Mouse (Mus musculus) right cerebral cortex, postnatal 25 days (tissue): ENCODE data around the gene Rybp.

Experiments used
- DNase-seq: peaks from one replicate; pipeline ENCODE4 v3.0.0; 2022

The Rybp gene

GRCm38 (mm10) chr6:100217507-100217906, 69.8 kb downstream of the Rybp start:
- no peak for DNase-seq

DNA sequence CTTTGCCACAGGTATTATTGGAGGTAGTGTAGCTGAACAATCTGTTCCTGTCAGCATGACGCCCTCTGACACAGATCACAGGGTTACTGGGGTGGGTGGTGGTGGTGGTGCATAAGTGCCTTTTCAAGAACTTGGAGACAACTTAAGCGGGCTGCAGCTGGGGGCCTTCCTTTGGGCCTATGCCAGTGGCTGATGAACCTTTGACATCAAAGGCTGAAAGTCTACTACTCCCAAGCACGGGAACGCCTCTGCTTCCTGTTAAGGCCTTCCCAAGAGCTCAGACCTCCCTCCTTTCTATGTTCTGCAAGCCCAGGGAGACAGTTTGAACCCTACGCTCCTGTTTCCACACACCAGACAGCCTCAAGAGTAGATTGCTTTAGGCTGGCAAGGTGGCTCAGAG, 70.3 kb downstream of the Rybp start:
- DNase-seq = no peak

DNA sequence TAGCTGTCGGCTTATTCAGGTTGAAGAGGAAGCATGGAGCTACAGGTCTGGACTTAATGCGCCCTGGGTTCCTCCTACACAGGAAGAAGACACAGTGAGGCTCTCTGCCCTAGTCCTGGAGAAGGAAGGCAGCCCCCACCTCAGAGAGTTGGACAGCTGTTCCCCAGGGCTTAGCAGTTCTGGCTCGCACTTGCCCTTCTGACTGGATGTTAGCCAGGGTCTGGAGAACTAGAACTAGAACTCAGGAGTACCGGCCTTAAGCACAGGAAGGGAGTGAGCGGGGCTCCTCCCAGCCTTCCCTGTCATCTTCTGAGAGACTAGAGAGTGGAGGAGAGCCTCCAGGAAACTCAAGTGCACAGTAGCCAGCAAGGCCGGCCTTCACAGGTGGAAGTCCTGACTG, 71.5 kb downstream of the Rybp start:
- no peak for DNase-seq

- DNase-seq = no peak
These were observed 73.0 kb downstream of the Rybp start for GRCm38 (mm10) chr6:100214132-100214913.

- no peak for DNase-seq
These were observed 73.7 kb downstream of the Rybp start for GRCm38 (mm10) chr6:100213596-100213995.

- no peak for DNase-seq
These were observed 74.5 kb downstream of the Rybp start for GRCm38 (mm10) chr6:100212820-100213219.

DNA sequence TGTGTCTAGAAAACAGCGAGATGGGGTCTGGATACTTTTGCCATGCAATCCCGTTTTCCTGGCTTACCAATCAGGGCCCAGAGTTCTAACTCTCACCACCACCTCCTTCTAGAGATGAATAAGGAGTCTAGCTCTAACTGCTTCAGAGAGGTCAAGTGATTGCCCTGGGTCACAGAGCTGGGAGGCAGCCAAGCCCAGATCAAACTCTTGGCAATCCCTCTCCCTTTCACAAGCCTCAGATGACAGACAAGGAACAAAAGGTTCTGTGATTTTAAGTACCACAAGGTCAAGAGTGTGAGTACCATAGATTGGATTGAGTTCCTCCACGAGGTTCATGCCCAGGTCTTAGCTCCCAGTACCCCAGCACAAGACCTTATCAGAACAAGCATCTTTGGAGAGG, 75.6 kb downstream of the Rybp start:
- no peak for DNase-seq

GRCm38 (mm10) chr6:100210517-100210916, 76.8 kb downstream of the Rybp start:
- DNase-seq = no peak

DNA sequence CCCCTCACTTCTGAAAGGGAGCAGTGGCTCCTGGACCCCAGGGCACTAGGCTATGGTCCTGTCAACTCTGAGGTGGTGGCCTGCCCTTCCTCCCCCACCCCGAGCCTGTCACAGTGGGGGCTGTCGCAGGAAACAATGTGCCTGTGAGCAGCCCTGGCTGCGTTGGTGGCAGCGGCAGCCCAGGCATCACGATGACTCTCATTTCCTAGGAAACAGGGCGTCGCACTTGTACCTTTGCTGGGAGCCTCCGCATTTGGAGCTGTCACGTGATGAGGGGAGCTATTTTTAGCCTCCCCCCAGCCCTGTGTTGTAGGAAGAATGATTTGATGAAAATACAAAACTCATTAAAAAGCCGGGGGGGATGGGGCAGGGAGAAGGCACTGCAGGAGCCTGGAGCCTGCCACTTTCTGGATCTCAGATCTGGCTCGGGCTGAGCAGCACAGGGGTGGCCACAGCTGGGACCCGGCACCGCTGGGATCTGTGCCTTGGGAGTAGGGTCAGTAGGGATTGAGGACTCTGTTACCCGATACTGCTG, 80.5 kb downstream of the Rybp start:
- peak; percentile 83 for DNase-seq

DNA sequence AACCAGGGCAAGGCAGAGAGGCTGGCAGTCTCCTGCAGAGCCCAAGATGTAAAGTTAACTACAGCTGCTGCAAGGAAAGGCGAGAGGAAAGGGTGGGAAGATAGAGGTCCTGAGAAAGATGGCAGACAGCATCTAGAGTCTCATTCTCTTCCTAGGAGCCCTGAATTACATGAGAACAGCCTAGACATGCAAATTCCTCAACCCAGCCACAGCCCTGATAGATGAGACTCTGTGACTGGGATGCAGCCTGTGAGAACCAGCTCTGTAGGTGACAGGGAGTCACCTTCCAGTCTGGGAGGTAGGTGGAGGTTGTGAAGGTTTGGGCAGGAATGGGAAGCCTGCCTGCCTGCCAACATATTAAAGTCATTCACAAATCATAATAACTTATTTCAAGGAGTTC, 81.0 kb downstream of the Rybp start:
- DNase-seq = no peak

DNA sequence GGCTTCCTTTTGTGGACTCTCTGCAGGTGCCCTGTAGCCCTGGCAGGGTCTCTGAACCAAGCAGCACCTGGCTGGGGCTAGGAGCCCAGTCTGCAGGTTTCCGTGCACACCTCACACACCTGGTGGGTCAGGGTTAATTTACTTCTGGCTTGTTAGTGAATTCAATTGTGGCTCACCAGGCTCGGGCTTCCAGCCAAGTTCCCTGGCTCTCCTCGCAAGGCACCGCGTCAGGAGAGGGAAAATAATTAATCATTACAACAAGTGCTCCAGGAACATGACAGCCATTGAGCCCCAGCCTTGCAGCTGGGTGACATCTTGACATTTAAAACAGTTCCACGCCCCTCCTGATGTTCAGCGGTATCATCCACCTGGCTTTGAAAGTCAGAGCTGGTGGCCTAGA, 82.8 kb downstream of the Rybp start:
- DNase-seq = no peak

DNA sequence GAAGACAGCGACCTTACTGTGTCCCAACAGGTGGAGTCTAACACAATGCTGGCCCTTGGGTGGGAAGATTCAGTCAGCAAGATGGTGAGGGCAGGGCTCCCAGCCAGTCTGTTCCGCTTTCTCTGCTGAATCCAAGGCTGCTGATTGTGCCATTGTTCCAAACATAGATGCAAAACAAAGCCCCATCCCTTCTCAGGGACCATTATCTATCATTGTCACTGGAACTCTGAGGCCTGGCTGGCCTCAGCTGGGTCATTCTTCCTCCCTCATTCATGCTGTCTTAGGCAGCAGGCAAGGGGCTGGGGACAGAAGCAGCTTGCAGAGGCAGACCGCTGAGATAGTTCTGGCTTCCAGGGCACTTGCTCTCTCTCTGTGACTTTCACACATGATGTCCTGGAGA, 83.8 kb downstream of the Rybp start:
- DNase-seq = no peak

- DNase-seq = no peak
These were observed 85.2 kb downstream of the Rybp start for GRCm38 (mm10) chr6:100202091-100202490.

GRCm38 (mm10) chr6:100197102-100197501, 90.2 kb downstream of the Rybp start:
- no peak for DNase-seq

GRCm38 (mm10) chr6:100195870-100196409, 91.3 kb downstream of the Rybp start:
- DNase-seq = no peak

GRCm38 (mm10) chr6:100195091-100195490, 92.2 kb downstream of the Rybp start:
- no peak for DNase-seq

- DNase-seq = no peak
These were observed 93.5 kb downstream of the Rybp start for GRCm38 (mm10) chr6:100193760-100194159.

GRCm38 (mm10) chr6:100192691-100193229, 94.5 kb downstream of the Rybp start:
- no peak for DNase-seq

GRCm38 (mm10) chr6:100190803-100191559, 96.3 kb downstream of the Rybp start:
- DNase-seq = no peak

DNA sequence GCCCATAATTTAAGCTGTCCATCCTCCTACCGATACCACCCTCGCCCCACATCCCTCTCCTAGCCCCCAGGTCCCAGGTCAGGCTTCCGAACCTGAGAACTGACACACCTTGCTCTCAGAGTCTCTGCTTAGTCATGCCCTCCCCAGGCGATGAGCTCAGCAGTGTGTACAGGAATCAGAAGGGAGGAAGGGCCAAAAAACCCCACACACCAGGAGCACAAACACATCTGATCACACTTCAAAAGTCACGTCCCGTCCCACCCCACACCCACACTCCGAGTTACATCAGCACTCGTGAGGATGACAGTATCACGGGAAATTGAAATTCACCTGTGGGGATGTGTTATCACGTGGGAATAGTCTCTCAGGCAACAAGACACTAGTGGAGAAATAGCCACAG, 97.0 kb downstream of the Rybp start:
- DNase-seq = no peak

DNA sequence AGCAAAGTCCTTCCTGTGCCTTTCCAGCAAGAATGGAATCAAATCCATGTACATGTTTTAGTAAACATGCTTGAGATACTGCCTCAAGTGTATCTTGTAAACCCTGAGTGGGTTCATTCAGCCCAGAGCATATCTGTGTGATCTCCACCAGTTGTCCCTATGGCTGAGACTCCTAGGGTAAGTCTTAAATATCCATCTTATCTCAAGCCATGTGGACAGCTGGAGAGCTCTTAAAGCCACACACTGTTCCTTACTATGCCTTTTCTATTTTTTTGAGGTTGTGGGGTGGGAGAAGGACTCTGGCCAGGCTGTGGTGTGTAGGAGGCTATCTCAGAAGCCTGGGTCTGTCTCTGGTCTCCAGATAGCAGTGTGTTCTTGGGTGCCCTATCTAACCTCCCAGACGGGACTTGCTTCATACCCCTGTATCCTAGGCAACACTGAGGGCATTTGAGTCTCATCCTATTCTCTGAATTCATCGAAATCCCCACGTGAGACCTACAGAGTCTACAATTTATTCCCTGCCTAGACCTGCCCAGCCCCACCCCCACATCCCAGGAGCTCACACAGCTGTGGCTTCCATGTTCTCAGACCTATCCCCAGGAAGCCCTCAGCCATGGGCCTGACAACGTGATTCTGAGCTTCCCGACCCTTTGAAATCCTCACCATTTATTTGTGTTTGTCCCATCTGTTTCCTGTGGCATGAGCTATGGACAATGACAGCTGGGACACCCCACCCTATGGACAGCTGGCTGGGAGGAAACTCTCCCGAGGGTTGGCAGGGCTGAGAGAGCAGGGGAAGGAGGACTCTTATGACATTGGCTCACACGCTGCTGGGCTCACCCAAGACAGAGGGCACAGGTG, 98.2 kb downstream of the Rybp start:
- no peak for DNase-seq

DNA sequence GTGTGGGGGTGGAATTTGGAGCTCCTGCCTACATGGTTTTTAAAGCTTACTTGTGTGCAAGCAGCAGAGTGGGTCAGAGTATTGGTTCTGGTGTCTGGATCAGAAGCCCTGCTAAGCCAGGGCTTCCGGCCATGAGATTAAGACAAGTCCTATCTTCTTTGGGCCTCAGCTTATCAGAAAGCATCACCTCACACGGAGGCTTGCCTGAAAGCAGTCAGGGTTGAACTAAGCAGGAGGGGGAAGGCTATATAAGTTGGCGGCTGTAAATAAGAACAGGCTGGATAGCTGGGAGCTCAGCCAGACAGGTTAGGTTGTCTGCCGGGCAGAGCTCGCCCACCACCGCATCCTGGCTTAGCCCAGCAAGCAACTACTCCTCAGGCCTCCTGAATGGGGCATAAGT, 99.5 kb downstream of the Rybp start:
- DNase-seq = no peak

- DNase-seq = no peak
These were observed 100.5 kb downstream of the Rybp start for GRCm38 (mm10) chr6:100186789-100187188.
